Mouse (Mus musculus) heart, adult 2 months (tissue): ENCODE data around the gene Dok5.

Source experiments
- CTCF ChIP-seq: fragments of 200-600 bp; IDR thresholded peaks from 2 replicates; pipeline ENCODE4 v1.8.1; 2022; ENCODE audit warnings: antibody characterized with exemption, mild to moderate bottlenecking, moderate library complexity
- EP300 ChIP-seq: fragments of 200-500 bp; IDR thresholded peaks from 2 replicates; pipeline ENCODE4 v1.6.1; 2011; ENCODE audit warnings: low read depth, low read length, control low read depth; ENCODE audit not compliant: insufficient read depth
- POLR2A ChIP-seq: fragments of 200-500 bp; IDR thresholded peaks from 2 replicates; pipeline ENCODE4 v1.6.1; 2011; ENCODE audit warnings: mild to moderate bottlenecking, low read depth, low read length, control low read depth; ENCODE audit not compliant: insufficient read depth

GRCm38 (mm10) chr2:170845511-170845910 lies 113.9 kb downstream of the Dok5 start:
- TF ChIP-seq CTCF (no peak), POLR2A (no peak), EP300 (no peak)
